Mouse (Mus musculus) ES-E14 (cell line): ENCODE results near the gene Tmem236. TPM values are rescaled to one million over a fixed set of nuclear protein-coding genes. Genes with fewer than 3 reads are reported as not detected.

Experiments
- DNase-seq: peaks from one replicate; pipeline ENCODE4 v3.0.0-alpha.2; 2013; ENCODE audit warnings: low read depth, low spot score
- H3K27ac ChIP-seq: 2 replicates; pipeline ENCODE4 v1.5.1; 2012; ENCODE audit warnings: low read depth, mild to moderate bottlenecking, low read length, moderate library complexity, mixed read lengths; ENCODE audit not compliant: poor library complexity, insufficient read depth, severe bottlenecking
- H3K36me3 ChIP-seq: 2 replicates; pipeline ENCODE4 v1.6.1; 2012; ENCODE audit warnings: mild to moderate bottlenecking, low read length, moderate library complexity, mixed read lengths; ENCODE audit not compliant: control insufficient read depth, poor library complexity, insufficient read depth, severe bottlenecking
- H3K4me1 ChIP-seq, 2 experiments: fragments of 150-350 bp in 1 of 2; sonication (generic) in 1 of 2; 2 replicates each; pipeline ENCODE4 v1.6.1; 2012; ENCODE audit warnings: low read length in 2 of 2, mild to moderate bottlenecking in 1 of 2, mixed read lengths in 1 of 2; ENCODE audit not compliant: control insufficient read depth in 2 of 2, insufficient read depth in 2 of 2, poor library complexity in 1 of 2
- H3K4me3 ChIP-seq, 2 experiments: fragments of 150-350 bp in 1 of 2; sonication (generic) in 1 of 2; 2 replicates each; pipeline ENCODE4 v1.5.1; 2012; ENCODE audit warnings: low read length in 2 of 2, low read depth in 1 of 2, mild to moderate bottlenecking in 1 of 2, mixed read lengths in 1 of 2; ENCODE audit not compliant: insufficient read depth in 1 of 2, poor library complexity in 1 of 2, severe bottlenecking in 1 of 2
- H3K9ac ChIP-seq: 2 replicates; pipeline ENCODE4 v1.6.1; 2012; ENCODE audit warnings: low read depth, mild to moderate bottlenecking, low read length, mixed read lengths; ENCODE audit not compliant: poor library complexity, insufficient read depth, severe bottlenecking
- H3K9me3 ChIP-seq: fragments of 150-350 bp; sonication (generic); 2 replicates; pipeline ENCODE4 v1.6.1; 2012; ENCODE audit warnings: low read depth, mild to moderate bottlenecking, low read length; ENCODE audit not compliant: control insufficient read depth, insufficient read depth
- CHD2 ChIP-seq: IDR thresholded peaks from 2 replicates; pipeline ENCODE4 v1.6.1; 2014; ENCODE audit warnings: mild to moderate bottlenecking, low read depth, low read length, inconsistent platforms
- HCFC1 ChIP-seq: IDR thresholded peaks from 2 replicates; pipeline ENCODE4 v1.6.1; 2012; ENCODE audit warnings: low read length, inconsistent platforms, borderline replicate concordance; ENCODE audit not compliant: insufficient read depth
- MAFK ChIP-seq: IDR thresholded peaks from 2 replicates; pipeline ENCODE4 v1.6.1; 2014; ENCODE audit warnings: mild to moderate bottlenecking, low read depth, low read length, inconsistent platforms; ENCODE audit not compliant: insufficient read depth
- ZC3H11A ChIP-seq: IDR thresholded peaks from 2 replicates; pipeline ENCODE4 v1.6.1; 2012; ENCODE audit warnings: low read depth, mild to moderate bottlenecking, inconsistent platforms, low read length, borderline replicate concordance
- ZNF384 ChIP-seq: IDR thresholded peaks from 2 replicates; pipeline ENCODE4 v1.6.1; 2012; ENCODE audit warnings: low read depth, low read length, inconsistent platforms
- in situ Hi-C, 2 experiments: fragments of 600-800 bp; cut with MboI; formaldehyde crosslinking; loops; one replicate each; pipeline ENCODE4 v1.15.1; 2025; ENCODE audit warnings: low sequenced_read_pairs in 2 of 2, inconsistent platforms in 1 of 2; ENCODE audit not compliant: unreplicated experiment in 2 of 2
- total RNA-seq: library from RNA; depleted of rRNA; stranded (reverse); fragments of 300-350 nt; gene quantifications from 2 replicates; pipeline ENCODE4 v1.2.3, GENCODE M21; 2012; rRNA removed

Gene Tmem236
- total RNA-seq, 1 experiment, result not detected

- no peak for TF ChIP-seq CHD2
- no peak for TF ChIP-seq ZNF384
- no peak for TF ChIP-seq HCFC1
- TF ChIP-seq ZC3H11A, result no peak
- TF ChIP-seq MAFK, result no peak
- Histone ChIP-seq H3K9me3 (no peaks in the 10 kb centered on the region), H3K27ac (no peak overlapping the region), H3K36me3 (no peaks in the 10 kb centered on the region), H3K4me1 (no peaks in the 10 kb centered on the region), H3K4me3 (no peak overlapping the region), H3K9ac (no peak overlapping the region)
- in situ Hi-C loops, result no loop called here
- no peak for DNase-seq
These were observed 94.8 kb downstream of the Tmem236 start for GRCm38 (mm10) chr2:14269160-14269559.

Other genes with a start within 250 kb of the Tmem236 start
- gene Hacd1, start 118.4 kb upstream of the Tmem236 start, total RNA-seq, result 11.0 and 19.9 TPM in 2 replicates
- gene Stam, start 100.4 kb upstream of the Tmem236 start, total RNA-seq, result 40.5 and 48.6 TPM in 2 replicates
- 0.58 and 0.90 TPM in 2 replicates for gene Mrc1, start 54.9 kb downstream of the Tmem236 start, total RNA-seq
- not detected in 2 replicates for gene Slc39a12, start 213.8 kb downstream of the Tmem236 start, total RNA-seq